Mouse (Mus musculus): ENCODE measurements around the gene Nfkbil1. TPM values are rescaled to one million over a fixed set of nuclear protein-coding genes. Genes with fewer than 3 reads are reported as not detected.
A peak's percentile ranks its signal among the peaks of the same experiment; 100 is the strongest.

Gene Nfkbil1
- total RNA-seq, 4 experiments from 2014 or later: 12.9 to 16.4 (median 14.9) TPM

DNA sequence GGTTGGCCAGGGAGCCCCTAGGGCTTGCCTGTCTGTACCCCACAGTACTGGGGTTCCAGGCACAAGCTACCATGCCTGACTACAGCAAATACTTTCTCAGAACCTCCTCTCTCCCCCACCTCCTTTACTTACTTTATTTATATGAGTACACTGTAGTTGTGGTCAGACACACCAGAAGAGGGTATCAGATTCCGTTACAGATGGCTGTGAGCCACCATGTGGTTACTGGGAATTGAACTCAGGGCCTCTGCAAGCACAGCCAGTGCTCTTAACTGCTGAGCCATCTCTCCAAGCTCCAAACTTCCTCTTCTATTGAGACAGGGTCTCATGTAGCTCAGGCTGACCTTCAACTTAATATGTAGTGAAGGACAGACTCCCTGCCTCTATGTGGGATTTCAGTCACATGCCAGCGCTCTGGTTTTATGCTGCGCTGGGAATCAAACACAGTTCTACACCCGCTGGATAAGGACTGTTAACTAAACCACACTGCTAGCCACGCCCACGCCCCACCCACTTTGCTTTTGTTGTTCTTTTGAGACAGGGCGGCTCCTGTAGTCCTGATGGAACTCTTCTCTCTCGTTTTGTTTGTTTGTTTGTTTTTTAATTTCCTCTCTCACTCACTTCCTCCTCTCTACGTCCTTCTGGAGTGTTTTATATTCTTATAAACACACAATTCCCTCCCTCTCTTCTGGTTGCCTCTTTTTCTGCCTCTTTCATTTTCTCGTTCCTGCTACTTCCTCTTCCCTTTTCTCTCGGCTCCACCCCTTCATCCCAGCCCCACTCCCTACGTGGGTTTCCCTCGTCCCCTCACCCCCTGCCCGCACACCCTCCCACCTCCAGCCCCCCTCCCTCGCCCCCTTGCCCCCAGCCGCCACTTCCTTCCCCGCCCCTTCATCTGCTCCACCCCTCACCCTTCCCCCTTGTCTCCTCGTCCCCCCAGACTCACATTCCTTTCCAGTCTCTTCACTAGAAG, 49.7 kb downstream of the Nfkbil1 start:
- DNase-seq (ENCODE audit: low spot score in 2 of 2): no peak

GRCm38 (mm10) chr17:35180093-35180492, 55.5 kb downstream of the Nfkbil1 start:
- no peak for DNase-seq (ENCODE audit: low spot score in 2 of 2)

GRCm38 (mm10) chr17:35178528-35178927, 57.1 kb downstream of the Nfkbil1 start:
- DNase-seq (ENCODE audit: low spot score in 2 of 2): peak in 1 of 2 experiments; percentile 55

DNA sequence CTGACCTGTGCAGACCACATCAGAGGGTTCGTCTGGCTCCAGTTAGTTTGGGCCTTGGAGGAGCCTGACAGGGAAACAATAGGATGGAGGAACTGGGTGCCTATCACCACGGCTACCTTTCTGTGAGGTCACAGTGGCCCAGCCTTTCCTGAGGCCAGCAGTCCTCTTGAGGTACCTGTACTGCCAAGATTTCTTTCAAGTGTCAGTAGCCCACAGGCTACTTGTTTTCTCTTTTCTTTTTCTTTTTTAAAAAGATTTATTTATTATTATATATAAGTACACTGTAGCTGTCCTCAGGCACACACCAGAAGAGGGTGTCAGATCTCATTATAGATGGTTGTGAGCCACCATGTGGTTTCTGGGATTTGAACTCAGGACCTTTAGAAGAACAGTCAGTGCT, 59.6 kb downstream of the Nfkbil1 start, which contains the start of gene Aif1:
Gene Aif1 (minus strand): TSS at position 101 of the 400 bp plus-strand sequence.
- DNase-seq (ENCODE audit: low spot score in 2 of 2): no peak

DNA sequence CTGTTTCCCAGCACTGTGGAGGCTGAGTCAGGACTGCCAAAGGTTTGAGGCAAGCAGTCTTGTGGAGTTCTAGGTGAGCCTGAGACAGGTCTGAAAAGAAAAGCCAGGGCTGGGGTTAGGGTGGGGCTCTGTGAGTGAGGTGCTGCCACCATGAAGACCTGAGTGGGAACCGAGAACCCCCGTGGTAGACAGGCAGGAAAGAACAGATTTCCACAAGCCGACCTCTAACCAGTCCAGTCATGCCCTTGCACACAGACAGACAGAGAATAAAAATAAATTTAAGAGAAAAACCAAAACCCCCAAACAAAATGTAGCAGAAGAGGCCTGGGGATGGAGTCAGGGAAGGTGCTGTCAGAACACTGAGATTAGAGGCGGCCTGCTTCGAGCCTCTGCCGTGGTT, 60.2 kb downstream of the Nfkbil1 start:
- DNase-seq (ENCODE audit: low spot score in 2 of 2): no peak

DNA sequence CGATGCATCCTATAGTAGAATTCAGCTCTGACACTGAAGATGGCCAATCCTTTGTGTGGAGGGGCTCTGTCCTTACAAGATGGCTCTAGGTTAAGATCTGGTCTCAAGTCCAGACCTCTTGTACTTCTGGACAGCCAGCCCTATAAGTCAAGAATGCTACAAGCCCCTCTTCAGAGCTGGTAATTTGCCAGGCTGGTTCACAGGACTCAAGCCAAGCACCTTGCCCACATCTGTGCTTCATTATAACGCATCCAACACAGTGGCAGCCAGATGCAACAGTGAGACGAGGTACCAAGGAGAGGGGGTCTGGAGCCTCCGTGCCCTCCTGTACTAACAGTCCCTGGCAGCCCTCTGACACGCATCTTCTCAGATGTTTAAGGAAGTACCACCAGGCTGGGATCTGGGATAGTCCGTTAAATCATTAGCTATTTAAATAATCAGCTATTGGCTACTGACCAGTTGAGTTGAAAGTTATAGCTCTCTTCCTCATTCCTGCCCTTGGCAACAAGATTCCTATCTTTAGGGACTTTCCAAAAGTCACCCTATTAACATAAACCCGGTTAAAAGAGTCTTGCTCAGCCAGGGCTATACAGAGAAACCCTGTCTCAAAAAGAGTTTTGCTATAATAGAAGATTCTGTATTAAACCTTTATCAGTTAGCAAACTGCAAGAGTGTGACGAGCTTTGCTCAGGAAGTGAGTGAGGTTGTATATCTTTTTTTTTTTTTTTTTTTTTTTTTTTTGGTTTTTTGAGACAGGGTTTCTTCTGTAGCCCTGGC, 61.2 kb downstream of the Nfkbil1 start:
- no peak for DNase-seq (ENCODE audit: low spot score in 2 of 2)

- DNase-seq (ENCODE audit: low spot score in 2 of 2): no peak
Observed at GRCm38 (mm10) chr17:35173329-35173728, 62.3 kb downstream of the Nfkbil1 start.

- no peak for DNase-seq (ENCODE audit: low spot score in 2 of 2)
Observed at GRCm38 (mm10) chr17:35172445-35173234, 63.0 kb downstream of the Nfkbil1 start.

Small RNA genes within 50 kb of the gene (microRNA-seq; reads per million reads assigned to microRNA genes)
- 0 reads per million in 2 experiments for gene Mir6973a
- 0 to 0.51 reads per million in 2 experiments for gene Mir6974
- 1.8 to 2.2 reads per million in 2 experiments for gene Mir6975
- gene Mir8094: 0 reads per million in 2 experiments

Other genes with a start within 250 kb of the Nfkbil1 start
- 10 to 100 TPM; 49.9 to 58.8 (median 51.3) TPM for gene Vars, start 234.8 kb downstream of the Nfkbil1 start, total RNA-seq (2022)
- under 1 TPM; 0.14 to 0.90 (median 0.56) TPM for gene Vwa7, start 219.2 kb downstream of the Nfkbil1 start, total RNA-seq (2022)
- under 1 TPM in 2 of 4 experiments, not detected in 2; 0.76 to 0.95 TPM for gene Sapcd1, start 207.8 kb downstream of the Nfkbil1 start, total RNA-seq (2022)
- gene Msh5, start 189.0 kb downstream of the Nfkbil1 start, total RNA-seq (2022): 1 to 10 TPM; 1.1 to 2.1 (median 1.4) TPM
- 10 to 100 TPM in 2 of 4 experiments, 1 to 10 TPM in 2; 9.2 to 27.8 (median 15.9) TPM for gene Clic1, start 185.8 kb downstream of the Nfkbil1 start, total RNA-seq (2022)
- 10 to 100 TPM in 3 of 4 experiments, 1 to 10 TPM in 1; 8.8 to 20.3 (median 14.9) TPM for gene Ddah2, start 176.8 kb downstream of the Nfkbil1 start, total RNA-seq (2022)
- gene Ly6g6c, start 170.4 kb downstream of the Nfkbil1 start, total RNA-seq (2022): not detected
- gene Mpig6b, start 169.6 kb downstream of the Nfkbil1 start, total RNA-seq (2022): under 1 TPM in 1 of 4 experiments, not detected in 3; 0.48 TPM
- gene Ly6g6e, start 158.9 kb downstream of the Nfkbil1 start, total RNA-seq (2022): 1 to 10 TPM; 4.6 to 7.1 (median 5.6) TPM
- gene Ly6g6d, start 157.7 kb downstream of the Nfkbil1 start, total RNA-seq (2022): 1 to 10 TPM; 1.4 to 2.9 (median 2.2) TPM
- 1 to 10 TPM in 1 of 4 experiments, under 1 TPM in 2, not detected in 1; 0.41 to 1.0 (median 0.89) TPM for gene Ly6g6f, start 150.2 kb downstream of the Nfkbil1 start, total RNA-seq (2022)
- gene Abhd16a, start 146.5 kb downstream of the Nfkbil1 start, total RNA-seq (2022): 100 to 1,000 TPM in 3 of 4 experiments, 10 to 100 TPM in 1; 96.2 to 115 (median 106) TPM
- not detected for gene Ly6g5c, start 127.5 kb downstream of the Nfkbil1 start, total RNA-seq (2022)
- gene Ly6g5b, start 120.4 kb downstream of the Nfkbil1 start, total RNA-seq (2022): under 1 TPM; 0.27 to 0.83 (median 0.63) TPM
- 10 to 100 TPM; 17.6 to 19.2 (median 18.0) TPM for gene Gpank1, start 114.3 kb downstream of the Nfkbil1 start, total RNA-seq (2022)
- 100 to 1,000 TPM; 176 to 194 (median 189) TPM for gene Csnk2b, start 113.7 kb downstream of the Nfkbil1 start, total RNA-seq (2022)
- gene D17H6S53E, start 109.4 kb downstream of the Nfkbil1 start, total RNA-seq (2022): 10 to 100 TPM; 27.6 to 31.6 (median 30.9) TPM
- not detected for gene Apom, start 103.7 kb downstream of the Nfkbil1 start, total RNA-seq (2022)
- gene Bag6, start 100.6 kb downstream of the Nfkbil1 start, total RNA-seq (2022): 100 to 1,000 TPM; 291 to 311 (median 298) TPM
- gene Prrc2a, start 70.9 kb downstream of the Nfkbil1 start, total RNA-seq (2022): 100 to 1,000 TPM; 302 to 328 (median 308) TPM
- 10 to 100 TPM in 2 of 4 experiments, 1 to 10 TPM in 2; 6.3 to 45.4 (median 25.7) TPM for gene Aif1, start 59.7 kb downstream of the Nfkbil1 start, total RNA-seq (2022)
- 10 to 100 TPM in 1 of 4 experiments, 1 to 10 TPM in 3; 5.0 to 13.2 (median 7.1) TPM for gene Lst1, start 47.4 kb downstream of the Nfkbil1 start, total RNA-seq (2022)
- 1 to 10 TPM in 1 of 4 experiments, under 1 TPM in 3; 0.53 to 1.4 (median 0.71) TPM for gene Ltb, start 41.4 kb downstream of the Nfkbil1 start, total RNA-seq (2022)
- gene Tnf, start 33.8 kb downstream of the Nfkbil1 start, total RNA-seq (2022): under 1 TPM in 1 of 4 experiments, not detected in 3; 0.29 TPM
- gene Lta, start 30.4 kb downstream of the Nfkbil1 start, total RNA-seq (2022): under 1 TPM; 0.32 to 0.89 (median 0.67) TPM
- gene Gm16181, start 15.0 kb downstream of the Nfkbil1 start, total RNA-seq (2022): not detected
- 100 to 1,000 TPM; 592 to 630 (median 612) TPM for gene Atp6v1g2, start 2.1 kb downstream of the Nfkbil1 start, total RNA-seq (2022)
- gene Ddx39b, start 6.0 kb upstream of the Nfkbil1 start, total RNA-seq (2022): 100 to 1,000 TPM; 216 to 231 (median 222) TPM
- gene H2-D1, start 26.9 kb upstream of the Nfkbil1 start, total RNA-seq (2022): 100 to 1,000 TPM in 2 of 4 experiments, 10 to 100 TPM in 2; 23.2 to 135 (median 64.4) TPM
- gene H2-Q1, start 84.6 kb upstream of the Nfkbil1 start, total RNA-seq (2022): 1 to 10 TPM in 2 of 4 experiments, under 1 TPM in 2; 0.85 to 2.5 (median 1.2) TPM
- 1 to 10 TPM in 1 of 4 experiments, under 1 TPM in 2, not detected in 1; 0.64 to 2.6 (median 0.81) TPM for gene H2-Q2, start 106.5 kb upstream of the Nfkbil1 start, total RNA-seq (2022)
- 10 to 100 TPM in 2 of 4 experiments, 1 to 10 TPM in 2; 2.5 to 10.6 (median 6.7) TPM for gene H2-Q4, start 143.8 kb upstream of the Nfkbil1 start, total RNA-seq (2022)
- 1 to 10 TPM in 2 of 4 experiments, under 1 TPM in 2; 0.47 to 2.4 (median 1.3) TPM for gene H2-Q6, start 189.1 kb upstream of the Nfkbil1 start, total RNA-seq (2022)
- 1 to 10 TPM in 2 of 4 experiments, under 1 TPM in 2; 0.41 to 3.2 (median 1.5) TPM for gene H2-Q7, start 203.4 kb upstream of the Nfkbil1 start, total RNA-seq (2022)
- gene H2-Q10, start 234.3 kb upstream of the Nfkbil1 start, total RNA-seq (2022): under 1 TPM in 3 of 4 experiments, not detected in 1; 0.12 to 0.64 (median 0.56) TPM